Mouse (Mus musculus) ES-E14 (cell line): ENCODE data around the gene Khk.

Experiments used
- CHD2 ChIP-seq: IDR thresholded peaks from 2 replicates; pipeline ENCODE4 v1.6.1; 2014; ENCODE audit warnings: mild to moderate bottlenecking, low read depth, low read length, inconsistent platforms
- HCFC1 ChIP-seq: IDR thresholded peaks from 2 replicates; pipeline ENCODE4 v1.6.1; 2012; ENCODE audit warnings: low read length, inconsistent platforms, borderline replicate concordance; ENCODE audit not compliant: insufficient read depth
- MAFK ChIP-seq: IDR thresholded peaks from 2 replicates; pipeline ENCODE4 v1.6.1; 2014; ENCODE audit warnings: mild to moderate bottlenecking, low read depth, low read length, inconsistent platforms; ENCODE audit not compliant: insufficient read depth

- TF ChIP-seq CHD2, result no peak
- TF ChIP-seq MAFK, result no peak
- no peak for TF ChIP-seq HCFC1
Measured at GRCm38 (mm10) chr5:30912156-30912555, 9.1 kb upstream of the Khk start.
